Mouse (Mus musculus) adipocyte (in vitro differentiated cells): ENCODE measurements at regions not wholly inside any gene's neighbourhood (a gene's known extent, or its start where the extent isn't known, plus 50 kb on each side); places are given as distances from the start of the nearest gene placed in this dataset.

Experiments
- DNase-seq: peaks from one replicate; pipeline ENCODE4 v3.0.0-alpha.2; 2016; ENCODE audit warnings: low spot score

DNA sequence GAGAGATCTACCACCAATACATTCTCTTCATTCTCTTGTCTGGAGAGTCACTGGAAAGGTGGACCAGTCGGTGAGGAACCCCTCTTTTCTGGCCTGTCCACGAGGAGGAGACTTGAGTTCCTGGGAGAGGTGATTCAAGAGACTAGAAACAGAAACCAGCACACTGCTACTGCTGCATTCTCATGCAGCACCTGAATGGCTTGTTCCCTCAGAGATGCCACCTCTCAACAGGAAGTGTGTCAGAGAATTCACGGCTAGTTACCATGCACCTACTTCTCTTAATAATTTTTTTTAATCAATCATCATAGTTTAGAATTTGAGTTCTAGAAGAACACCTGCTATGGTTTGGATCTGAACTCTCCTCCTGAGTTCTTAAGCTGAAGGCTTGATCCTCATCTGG lies 52.0 kb upstream of the Dynlrb2 start:
- no peak for DNase-seq

DNA sequence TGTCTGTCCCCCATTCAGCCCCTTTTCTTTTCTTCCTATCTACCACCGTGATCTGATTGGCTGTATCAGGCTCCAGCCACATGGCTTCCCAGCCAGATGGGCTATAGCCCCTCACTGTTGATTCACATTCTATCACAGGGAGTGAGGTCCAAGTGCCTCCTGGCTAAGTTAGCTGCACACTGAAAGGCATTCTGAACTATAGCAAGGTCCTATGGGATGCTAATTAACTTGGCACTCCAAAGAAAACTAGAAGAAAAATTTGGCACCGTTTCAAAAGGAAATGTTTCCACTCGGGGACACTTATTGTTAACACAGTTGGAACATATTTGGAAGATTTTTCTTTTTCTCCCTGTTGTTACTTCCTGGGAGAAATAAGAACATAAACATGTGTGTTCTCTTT lies 53.4 kb upstream of the Dynlrb2 start:
- no peak for DNase-seq

GRCm38 (mm10) chr8:116447452-116447851 lies 57.3 kb upstream of the Dynlrb2 start:
- DNase-seq, result no peak

DNA sequence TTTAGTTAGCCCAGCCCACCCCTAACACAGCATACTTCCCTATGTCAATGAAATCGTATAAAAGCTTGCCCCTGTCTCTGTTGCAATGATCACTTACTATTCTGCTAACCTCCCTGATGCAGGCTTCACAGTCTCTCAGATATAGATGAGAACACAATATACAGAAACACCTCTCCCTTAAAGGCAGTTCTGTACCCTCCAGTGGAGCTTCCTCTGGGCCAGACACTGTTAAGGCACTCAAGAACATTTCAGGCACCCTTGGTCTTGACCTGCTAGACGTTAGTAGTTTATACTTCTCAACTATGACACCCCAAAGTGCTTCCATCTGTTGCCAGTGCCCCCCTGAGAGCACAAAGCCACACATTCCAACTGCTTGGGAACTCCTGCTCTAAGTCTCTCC lies 61.9 kb upstream of the Dynlrb2 start:
- no peak for DNase-seq

- peak; percentile 76 for DNase-seq
Measured at GRCm38 (mm10) chr8:116438895-116439294, 65.9 kb upstream of the Dynlrb2 start.

DNA sequence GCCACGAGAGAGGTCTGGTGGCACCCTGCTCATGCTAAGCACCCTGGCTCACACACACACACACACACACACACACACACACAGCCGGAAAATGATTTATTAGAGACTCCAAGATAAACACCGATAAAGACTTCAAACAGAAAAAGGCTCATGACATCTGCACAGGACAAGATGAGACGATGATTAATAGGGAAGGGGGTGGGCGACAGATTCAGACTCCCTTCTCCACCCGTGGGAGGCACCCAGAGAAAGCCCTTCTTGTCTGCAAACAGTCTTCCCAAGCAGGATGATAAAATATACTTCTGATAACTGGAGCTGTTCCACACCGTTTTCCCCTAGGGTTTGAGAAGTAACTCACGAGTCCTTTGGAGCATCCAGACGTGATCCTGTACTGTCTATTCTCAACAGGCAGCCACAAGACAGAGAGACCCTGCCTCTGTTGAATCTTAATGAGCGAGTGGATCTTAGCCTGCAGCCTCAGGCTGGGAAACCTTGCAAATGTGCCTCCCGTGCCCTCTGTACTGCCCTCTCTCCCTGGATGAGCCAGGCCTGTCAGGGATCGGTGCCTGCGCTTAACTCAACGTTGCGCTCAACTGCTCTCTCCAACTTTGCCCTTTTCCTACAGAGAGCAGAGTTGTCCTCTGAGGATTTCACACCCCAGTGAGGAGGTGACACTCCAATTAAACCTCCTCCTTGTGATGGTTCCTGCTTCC lies 69.3 kb upstream of the Dynlrb2 start:
- DNase-seq, result no peak

- no peak for DNase-seq
Measured at GRCm38 (mm10) chr8:116430051-116430450, 74.7 kb upstream of the Dynlrb2 start.

GRCm38 (mm10) chr8:116429649-116430048 lies 75.1 kb upstream of the Dynlrb2 start:
- DNase-seq, result no peak

DNA sequence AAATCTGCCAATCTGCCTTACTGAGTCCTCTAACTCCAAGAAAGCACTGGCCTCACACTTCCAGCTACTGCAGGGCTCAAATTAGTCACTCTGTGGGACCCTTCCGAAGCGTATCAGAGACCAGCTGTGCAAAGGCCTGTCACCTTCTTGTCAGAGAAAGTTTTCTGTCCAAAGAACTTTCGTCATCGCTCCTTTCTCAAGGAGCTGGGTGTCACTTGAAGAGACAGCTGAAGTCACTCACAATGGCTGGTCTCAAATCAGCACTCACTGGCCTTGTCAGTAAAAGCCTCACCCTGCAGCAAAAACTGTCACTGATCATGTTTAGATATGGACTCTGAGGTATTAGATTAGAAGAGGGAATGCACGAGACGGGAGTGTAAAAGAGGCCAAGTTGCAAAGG lies 81.9 kb upstream of the Dynlrb2 start:
- no peak for DNase-seq

DNA sequence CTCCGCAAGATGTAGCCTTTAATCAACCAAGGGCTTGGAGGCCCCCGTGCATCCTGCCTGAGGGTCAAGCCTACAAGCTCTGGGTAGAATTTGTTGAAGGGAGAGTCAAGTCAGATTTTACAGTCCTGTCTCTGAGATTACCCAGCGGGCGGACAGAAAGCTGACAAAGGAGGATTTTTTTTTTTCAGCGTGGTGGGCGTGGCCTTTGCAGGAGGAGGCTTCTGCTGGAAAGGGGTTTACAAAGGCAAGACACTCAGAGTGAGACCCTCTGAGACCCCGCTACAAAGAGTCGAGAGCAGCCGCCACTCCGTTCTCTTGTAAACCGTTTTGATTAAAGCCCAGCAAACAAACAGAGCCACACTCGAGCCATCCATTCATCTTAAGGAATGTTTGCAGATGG lies 92.1 kb upstream of the Dynlrb2 start:
- no peak for DNase-seq

DNA sequence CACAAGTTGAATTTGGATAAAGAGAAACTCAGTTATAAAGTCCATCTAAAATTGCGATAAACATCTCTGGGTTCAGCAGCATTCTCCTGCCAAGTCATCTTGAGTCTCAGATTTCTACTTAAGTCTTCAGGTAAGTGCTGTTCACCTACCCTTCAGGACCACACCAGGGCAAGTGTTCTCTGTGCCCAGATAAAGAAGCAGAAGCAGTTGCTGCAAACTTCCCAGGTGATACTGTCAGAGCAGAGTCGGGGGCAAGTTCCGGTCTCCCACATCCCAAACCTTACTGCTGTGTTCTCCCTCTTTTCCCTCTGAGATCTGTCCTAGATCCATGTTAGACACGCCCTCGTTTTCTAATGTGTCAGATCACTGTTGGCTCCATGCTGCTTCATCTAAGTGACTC lies 94.7 kb upstream of the Dynlrb2 start:
- DNase-seq, result no peak

GRCm38 (mm10) chr8:116409011-116409410 lies 95.8 kb upstream of the Dynlrb2 start:
- no peak for DNase-seq

DNA sequence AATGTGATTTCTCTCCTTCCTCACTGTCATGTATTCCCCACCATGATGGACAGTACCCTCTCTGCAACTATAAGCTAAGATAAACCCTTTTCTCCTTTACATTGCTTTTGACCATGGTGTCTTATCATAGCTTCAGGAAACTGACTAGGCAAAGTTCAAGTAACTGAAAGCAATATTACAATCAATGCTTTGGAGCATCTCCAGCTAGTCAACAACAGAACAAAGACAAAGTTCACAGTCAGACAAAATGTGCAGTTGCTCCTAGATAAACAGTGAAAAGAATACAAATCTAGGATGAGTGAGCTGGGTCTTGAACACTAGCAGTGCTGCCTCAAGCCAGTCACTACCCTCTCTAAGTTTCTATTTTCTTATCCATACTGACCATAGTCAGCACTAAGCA lies 100.2 kb upstream of the Dynlrb2 start:
- no peak for DNase-seq

DNA sequence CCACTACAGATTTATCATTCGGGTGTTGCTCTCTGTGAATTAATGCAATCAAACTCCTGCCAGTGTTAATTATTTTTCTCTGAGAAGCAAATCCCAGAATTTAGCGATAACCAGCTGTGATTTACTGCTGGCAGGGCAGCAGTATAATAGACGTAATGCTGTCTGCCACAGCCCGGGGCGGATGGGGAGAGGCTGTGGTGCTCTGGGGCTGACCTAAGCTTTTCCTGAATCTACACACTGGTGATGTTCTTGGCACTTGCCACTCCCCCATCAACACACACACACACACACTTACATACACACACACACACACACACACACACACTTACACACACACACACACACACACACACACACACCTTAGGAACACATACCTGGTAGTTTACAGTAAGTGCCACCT lies 101.4 kb upstream of the Dynlrb2 start:
- no peak for DNase-seq

- DNase-seq, result no peak
Measured at GRCm38 (mm10) chr8:116399452-116399851, 105.3 kb upstream of the Dynlrb2 start.

DNA sequence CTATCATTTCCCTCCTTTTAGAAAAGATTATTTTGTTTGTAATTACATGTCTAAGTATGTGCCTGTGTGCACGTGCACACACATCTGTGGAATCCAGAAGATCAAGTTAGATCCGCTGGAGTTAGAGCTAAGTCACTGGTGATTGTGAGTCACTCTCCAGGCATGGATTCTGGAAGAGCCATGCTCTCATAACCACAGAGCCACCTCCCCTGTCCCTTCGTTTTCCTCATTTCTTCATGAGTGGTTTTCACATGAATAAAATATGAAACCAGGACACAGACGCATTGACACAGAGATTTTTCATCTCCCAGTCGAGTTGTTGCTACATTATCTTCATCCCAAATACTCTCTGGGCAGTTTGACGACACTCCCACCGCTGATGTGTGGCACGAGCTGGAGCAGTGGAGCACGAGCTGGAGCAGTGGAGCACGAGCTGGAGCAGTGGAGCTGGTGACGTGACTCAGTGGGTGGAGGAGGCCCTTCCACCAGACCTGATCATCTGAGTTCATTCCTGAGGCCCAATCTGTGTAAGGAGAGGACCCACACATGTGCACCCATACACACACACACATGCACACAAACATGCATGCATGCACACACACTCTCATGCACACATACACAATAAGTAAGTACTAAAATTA lies 106.1 kb upstream of the Dynlrb2 start:
- no peak for DNase-seq

- no peak for DNase-seq
Measured at GRCm38 (mm10) chr8:116385193-116385955, 119.4 kb upstream of the Dynlrb2 start.

DNA sequence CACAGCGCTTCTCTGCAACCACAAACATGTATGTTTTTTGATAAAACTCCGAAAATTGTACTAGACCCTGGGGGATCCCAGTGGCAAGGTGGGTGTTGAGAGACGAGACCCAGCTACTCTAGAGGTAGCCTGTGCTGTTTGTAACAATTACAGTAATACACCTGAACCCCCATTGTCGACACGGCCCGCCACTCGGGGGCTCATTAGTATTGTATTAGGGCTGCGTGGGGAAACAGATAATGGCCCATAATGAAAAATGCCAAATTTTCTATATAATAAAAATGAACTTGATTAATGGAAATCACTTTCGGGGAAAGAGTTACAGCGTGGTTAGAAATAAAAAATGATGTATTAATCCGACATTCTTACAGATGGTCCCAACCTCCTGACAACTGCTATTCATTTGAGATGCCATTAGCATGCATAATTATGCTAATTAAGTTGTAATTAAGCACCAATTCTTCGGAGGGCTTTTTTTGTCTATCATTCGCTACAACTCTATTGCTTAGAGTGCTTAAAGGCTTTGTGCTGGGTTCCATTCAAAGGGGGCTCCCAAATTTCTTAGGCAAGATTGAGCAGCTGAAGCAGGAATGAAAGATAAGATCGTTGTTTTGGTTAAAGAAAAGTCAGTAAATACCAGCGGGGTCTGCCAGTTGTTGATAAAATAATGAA lies 120.2 kb upstream of the Dynlrb2 start:
- DNase-seq, result no peak

GRCm38 (mm10) chr8:116383495-116384417 lies 121.0 kb upstream of the Dynlrb2 start:
- DNase-seq, result no peak

- DNase-seq, result no peak
Measured at GRCm38 (mm10) chr8:116383036-116383435, 121.7 kb upstream of the Dynlrb2 start.

- no peak for DNase-seq
Measured at GRCm38 (mm10) chr8:116380601-116381000, 124.2 kb upstream of the Dynlrb2 start.

DNA sequence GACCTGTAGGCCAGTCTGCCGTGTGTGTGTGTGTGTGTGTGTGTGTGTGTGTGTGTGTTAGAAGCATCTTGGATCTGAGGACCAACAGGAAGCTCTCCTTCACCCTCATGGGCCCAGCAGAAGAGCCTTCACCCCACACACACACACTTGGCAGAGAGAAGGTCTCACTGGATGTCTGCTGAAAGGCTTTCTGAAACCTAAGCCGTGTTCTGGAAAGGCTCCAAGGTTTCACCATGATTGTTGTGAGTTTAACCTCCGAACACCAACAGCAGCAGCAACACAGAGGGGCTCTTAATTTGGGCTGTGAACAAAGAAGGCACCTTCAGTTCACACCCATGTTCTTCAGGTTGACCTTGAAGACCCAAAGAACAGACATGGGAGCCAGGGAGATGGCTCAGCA lies 124.9 kb upstream of the Dynlrb2 start:
- no peak for DNase-seq
